Mouse (Mus musculus): ENCODE data around the gene Srebf1. TPM values are rescaled to one million over a fixed set of nuclear protein-coding genes. Genes with fewer than 3 reads are reported as not detected.

Gene Srebf1
- polyA plus RNA-seq, 1 experiment from 2014 or later = 54.1 TPM

DNA sequence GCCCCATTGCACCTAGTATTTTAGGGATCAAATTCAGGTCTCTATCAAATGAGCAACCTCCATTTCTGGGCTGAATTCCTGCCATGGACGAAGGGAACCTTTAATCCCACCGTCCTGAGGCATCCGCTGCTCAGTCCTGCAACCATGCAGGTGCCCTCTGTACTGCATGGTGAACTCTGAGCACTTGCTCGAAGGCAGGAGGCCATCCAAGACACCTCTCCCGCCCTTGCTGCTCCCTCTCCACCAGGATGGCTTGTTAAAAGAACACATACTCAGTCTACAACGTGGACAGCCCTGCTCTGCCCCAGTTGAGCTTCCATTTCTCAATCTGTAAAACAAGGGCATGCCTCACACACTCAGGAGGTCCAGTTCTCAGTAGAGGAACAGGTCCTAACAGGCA lies 14.2 kb downstream of the Srebf1 start:
- Histone ChIP-seq H3K4me2 (peak overlapping the region; percentile 78), H3K27me3 (no peaks in the 10 kb centered on the region), H3K9ac (replicated peaks) (peak overlapping the region; percentile 56), H3K27ac (peak overlapping the region; percentile 88), H3K9me3 (no peaks in the 10 kb centered on the region), H3K36me3 (peaks cover 43% of the 10 kb centered on the region), H3K4me1 (replicated peaks) (peaks cover 72% of the 10 kb centered on the region), H3K4me3 (replicated peaks) (peak overlapping the region; percentile 46)
- WGBS = 65% methylated on average over 6 of the region's 6 CpGs
- ATAC-seq (ENCODE audit: insufficient number of reproducible peaks, insufficient read depth, low FRiP score, low TSS enrichment, low read depth) = no peak

- H3K27ac ChIP-seq = peak overlapping the region; percentile 23; the same call in 1 of the 2 replicates
- H3K4me1 ChIP-seq (replicated peaks) = peaks cover 52% of the 10 kb centered on the region
- H3K4me2 ChIP-seq = 0 out of 2 replicates have a peak overlapping the region, but pooled peaks have one; percentile 21
- no peaks in the 10 kb centered on the region for H3K27me3 ChIP-seq
- 65% methylated on average over 5 of the region's 5 CpGs for WGBS
- no peaks in the 10 kb centered on the region for H3K9me3 ChIP-seq
- no peak overlapping the region; the same call in 1 of the 2 replicates for H3K9ac ChIP-seq (replicated peaks)
- ATAC-seq (ENCODE audit: insufficient number of reproducible peaks, insufficient read depth, low FRiP score, low TSS enrichment, low read depth) = no peak
- peaks cover 63% of the 10 kb centered on the region for H3K36me3 ChIP-seq
- no peak overlapping the region for H3K4me3 ChIP-seq (replicated peaks)
Measured at GRCm38 (mm10) chr11:60206207-60206606, 16.2 kb downstream of the Srebf1 start.

DNA sequence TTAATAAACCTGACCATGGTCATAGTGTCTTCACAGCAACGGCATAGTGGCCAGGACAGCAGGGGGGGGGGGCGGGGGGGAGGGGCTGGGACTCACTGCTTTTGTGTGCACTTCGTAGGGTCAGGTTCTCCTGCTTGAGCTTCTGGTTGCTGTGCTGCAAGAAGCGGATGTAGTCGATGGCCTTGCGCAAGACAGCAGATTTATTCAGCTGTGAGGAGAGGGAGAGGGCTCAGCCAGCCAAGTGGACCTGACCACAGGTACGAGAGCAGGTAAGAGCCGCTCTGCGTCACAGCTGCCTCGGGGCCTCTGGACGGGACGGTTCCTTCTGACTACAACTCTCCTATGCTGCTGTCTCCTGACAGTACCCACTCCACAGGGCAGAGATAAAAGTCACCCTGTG lies 17.4 kb downstream of the Srebf1 start:
- Histone ChIP-seq H3K36me3 (peaks cover 75% of the 10 kb centered on the region), H3K4me3 (replicated peaks) (no peak overlapping the region), H3K27me3 (no peaks in the 10 kb centered on the region), H3K9me3 (no peaks in the 10 kb centered on the region), H3K4me1 (replicated peaks) (peaks cover 50% of the 10 kb centered on the region), H3K4me2 (no peak overlapping the region), H3K27ac (no peak overlapping the region), H3K9ac (replicated peaks) (no peak overlapping the region)
- 91% methylated on average over 11 of the region's 12 CpGs for WGBS
- ATAC-seq (ENCODE audit: insufficient number of reproducible peaks, insufficient read depth, low FRiP score, low TSS enrichment, low read depth) = no peak

- no peaks in the 10 kb centered on the region for H3K27me3 ChIP-seq
- no peak overlapping the region for H3K4me3 ChIP-seq (replicated peaks)
- H3K9me3 ChIP-seq = no peaks in the 10 kb centered on the region
- H3K36me3 ChIP-seq = peaks cover 94% of the 10 kb centered on the region
- peaks cover 33% of the 10 kb centered on the region for H3K4me1 ChIP-seq (replicated peaks)
- ATAC-seq (ENCODE audit: insufficient number of reproducible peaks, insufficient read depth, low FRiP score, low TSS enrichment, low read depth) = no peak
- no peak overlapping the region for H3K9ac ChIP-seq (replicated peaks)
- H3K4me2 ChIP-seq = no peak overlapping the region
- no peak overlapping the region for H3K27ac ChIP-seq
- WGBS = 94% methylated on average over 26 of the region's 26 CpGs
Measured at GRCm38 (mm10) chr11:60202710-60203638, 19.4 kb downstream of the Srebf1 start.

DNA sequence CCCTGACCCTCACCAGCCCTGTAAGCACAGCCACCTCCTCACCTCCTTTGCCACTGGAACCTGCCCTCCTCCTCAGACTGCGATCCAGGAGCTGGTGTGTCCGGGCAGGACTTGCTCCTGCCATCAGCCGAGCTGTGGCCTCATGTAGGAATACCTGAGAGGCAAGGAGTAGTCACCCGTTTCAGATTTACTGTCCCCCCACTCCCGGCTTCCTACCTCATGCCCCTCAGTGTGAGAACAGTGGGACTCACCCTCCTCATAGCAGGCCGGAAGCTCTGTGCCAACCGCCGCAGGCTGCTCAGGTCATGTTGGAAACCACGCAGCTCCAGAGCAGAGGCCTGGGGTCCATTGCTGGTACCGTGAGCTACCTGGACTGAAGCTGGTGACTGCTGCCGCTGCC lies 22.0 kb downstream of the Srebf1 start:
- ATAC-seq (ENCODE audit: insufficient number of reproducible peaks, insufficient read depth, low FRiP score, low TSS enrichment, low read depth) = no peak
- Histone ChIP-seq H3K9me3 (no peaks in the 10 kb centered on the region), H3K36me3 (peaks cover 96% of the 10 kb centered on the region), H3K9ac (replicated peaks) (peak overlapping the region; percentile 37; the same call in 1 of the 2 replicates), H3K4me2 (no peak overlapping the region), H3K4me3 (replicated peaks) (no peak overlapping the region), H3K27me3 (no peaks in the 10 kb centered on the region), H3K27ac (peak overlapping the region; percentile 70; the same call in 1 of the 2 replicates), H3K4me1 (replicated peaks) (peaks cover 12% of the 10 kb centered on the region)
- 85% methylated on average over 11 of the region's 11 CpGs for WGBS

DNA sequence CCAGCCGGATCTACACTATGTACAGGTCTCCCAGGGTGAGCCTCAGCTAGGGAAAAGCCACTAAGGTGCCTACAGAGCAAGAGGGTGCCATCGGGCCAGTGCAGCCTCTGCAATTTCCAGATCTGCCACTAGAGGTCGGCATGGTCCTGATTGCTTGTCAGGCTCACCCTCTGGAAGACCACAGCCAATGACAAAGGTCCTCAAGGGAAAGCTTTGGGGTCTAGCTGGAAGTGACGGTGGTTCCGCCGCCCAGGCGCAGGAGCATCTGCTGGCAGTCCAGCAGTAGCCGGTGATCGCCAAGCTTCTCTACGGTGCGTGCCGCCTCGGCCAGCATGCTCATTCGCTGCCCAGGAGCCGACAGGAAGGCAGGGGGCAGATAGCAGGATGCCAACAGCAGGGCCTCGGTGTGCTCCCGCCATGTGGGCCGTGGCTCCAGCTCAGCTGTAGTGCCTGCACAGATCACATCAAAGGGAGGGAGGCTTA lies 22.6 kb downstream of the Srebf1 start:
- Histone ChIP-seq H3K4me3 (replicated peaks) (no peak overlapping the region), H3K36me3 (peaks cover 96% of the 10 kb centered on the region), H3K27me3 (no peaks in the 10 kb centered on the region), H3K4me1 (replicated peaks) (peaks cover 12% of the 10 kb centered on the region), H3K27ac (peak overlapping the region; percentile 70), H3K9ac (replicated peaks) (peak overlapping the region; percentile 37; the same call in 1 of the 2 replicates), H3K4me2 (no peak overlapping the region), H3K9me3 (peaks cover 3% of the 10 kb centered on the region)
- peak; percentile 29 for ATAC-seq (ENCODE audit: insufficient number of reproducible peaks, insufficient read depth, low FRiP score, low TSS enrichment, low read depth)
- 19% methylated on average over 18 of the region's 18 CpGs for WGBS

- no peak overlapping the region for H3K4me3 ChIP-seq (replicated peaks)
- H3K36me3 ChIP-seq = peaks cover 96% of the 10 kb centered on the region
- peaks cover 12% of the 10 kb centered on the region for H3K4me1 ChIP-seq (replicated peaks)
- no peaks in the 10 kb centered on the region for H3K27me3 ChIP-seq
- H3K9ac ChIP-seq (replicated peaks) = no peak overlapping the region
- H3K9me3 ChIP-seq = peaks cover 13% of the 10 kb centered on the region
- 90% methylated on average over 12 of the region's 12 CpGs for WGBS
- 0 out of 2 replicates have a peak, but pooled peaks have one; percentile 11 for ATAC-seq (ENCODE audit: insufficient number of reproducible peaks, insufficient read depth, low FRiP score, low TSS enrichment, low read depth)
- no peak overlapping the region for H3K27ac ChIP-seq
- H3K4me2 ChIP-seq = no peak overlapping the region
Measured at GRCm38 (mm10) chr11:60198651-60199050, 23.7 kb downstream of the Srebf1 start.

DNA sequence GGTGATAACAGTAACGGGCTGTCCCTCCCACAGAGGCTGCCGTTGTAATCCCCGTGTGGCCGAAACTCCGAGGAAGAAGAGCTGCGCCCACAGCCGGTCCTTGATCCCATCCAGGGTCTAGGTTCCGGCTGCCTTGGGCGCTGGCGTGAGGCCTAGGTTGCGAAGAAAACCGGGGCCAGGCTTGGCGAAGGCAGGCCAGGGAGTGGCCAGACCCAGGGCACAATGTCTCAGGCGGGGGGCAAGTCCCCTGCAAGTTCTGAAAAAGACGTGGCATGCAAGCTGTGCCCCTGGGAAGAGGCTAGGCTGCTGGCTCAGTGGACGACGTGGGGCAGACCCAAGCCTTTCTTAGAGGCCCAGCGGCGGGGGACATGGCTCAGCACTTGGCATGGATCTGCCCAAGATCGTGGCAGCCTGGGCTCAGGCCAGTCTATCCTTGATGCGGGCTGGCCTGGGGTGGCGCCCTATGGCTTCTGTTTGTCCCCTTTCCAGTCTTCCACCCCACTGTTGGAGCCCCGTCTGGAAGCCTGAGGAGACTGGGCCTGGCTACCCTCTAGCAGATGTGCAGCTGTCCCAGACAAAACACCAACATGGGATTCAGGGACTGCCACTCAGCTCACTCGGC lies 24.3 kb downstream of the Srebf1 start:
- H3K4me3 ChIP-seq (replicated peaks) = no peak overlapping the region
- peaks cover 12% of the 10 kb centered on the region for H3K4me1 ChIP-seq (replicated peaks)
- H3K27me3 ChIP-seq = no peaks in the 10 kb centered on the region
- WGBS = 82% methylated on average over 24 of the region's 24 CpGs
- ATAC-seq (ENCODE audit: insufficient number of reproducible peaks, insufficient read depth, low FRiP score, low TSS enrichment, low read depth) = no peak
- peaks cover 13% of the 10 kb centered on the region for H3K9me3 ChIP-seq
- H3K36me3 ChIP-seq = peaks cover 96% of the 10 kb centered on the region
- peak overlapping the region; percentile 62 for H3K27ac ChIP-seq
- no peak overlapping the region for H3K9ac ChIP-seq (replicated peaks)
- no peak overlapping the region for H3K4me2 ChIP-seq

GRCm38 (mm10) chr11:60196344-60196743 lies 26.0 kb downstream of the Srebf1 start:
- WGBS = 82% methylated on average over 5 of the region's 5 CpGs
- H3K4me1 ChIP-seq (replicated peaks) = peaks cover 12% of the 10 kb centered on the region
- no peak overlapping the region for H3K4me3 ChIP-seq (replicated peaks)
- no peak overlapping the region for H3K4me2 ChIP-seq
- no peak overlapping the region for H3K9ac ChIP-seq (replicated peaks)
- no peak overlapping the region for H3K27ac ChIP-seq
- peaks cover 13% of the 10 kb centered on the region for H3K9me3 ChIP-seq
- no peaks in the 10 kb centered on the region for H3K27me3 ChIP-seq
- peaks cover 96% of the 10 kb centered on the region for H3K36me3 ChIP-seq
- ATAC-seq (ENCODE audit: insufficient number of reproducible peaks, insufficient read depth, low FRiP score, low TSS enrichment, low read depth) = no peak

DNA sequence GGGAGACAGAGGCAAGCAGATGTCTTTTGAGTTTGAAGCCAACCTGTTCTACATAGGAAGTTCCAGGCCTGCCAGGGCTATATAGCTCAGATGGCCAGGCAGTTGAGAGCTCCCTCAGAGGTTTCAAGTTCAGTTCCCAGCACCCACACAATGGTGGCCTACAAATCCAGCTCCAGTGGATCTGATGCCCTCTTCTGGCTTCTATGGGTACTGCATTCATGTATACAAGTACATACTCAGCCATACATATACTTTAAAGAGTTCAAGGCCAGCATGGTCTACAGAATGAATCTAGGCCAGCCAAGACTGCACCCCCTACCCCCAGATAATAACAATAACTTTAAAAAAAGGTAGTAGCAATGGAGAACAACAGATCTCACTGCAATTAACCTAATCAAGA lies 27.3 kb downstream of the Srebf1 start:
- Histone ChIP-seq H3K4me3 (replicated peaks) (no peak overlapping the region), H3K9me3 (peaks cover 13% of the 10 kb centered on the region), H3K27me3 (no peaks in the 10 kb centered on the region), H3K9ac (replicated peaks) (no peak overlapping the region), H3K4me2 (no peak overlapping the region), H3K27ac (no peak overlapping the region), H3K4me1 (replicated peaks) (peaks cover 4% of the 10 kb centered on the region), H3K36me3 (peaks cover 96% of the 10 kb centered on the region)
- no peak for ATAC-seq (ENCODE audit: insufficient number of reproducible peaks, insufficient read depth, low FRiP score, low TSS enrichment, low read depth)

DNA sequence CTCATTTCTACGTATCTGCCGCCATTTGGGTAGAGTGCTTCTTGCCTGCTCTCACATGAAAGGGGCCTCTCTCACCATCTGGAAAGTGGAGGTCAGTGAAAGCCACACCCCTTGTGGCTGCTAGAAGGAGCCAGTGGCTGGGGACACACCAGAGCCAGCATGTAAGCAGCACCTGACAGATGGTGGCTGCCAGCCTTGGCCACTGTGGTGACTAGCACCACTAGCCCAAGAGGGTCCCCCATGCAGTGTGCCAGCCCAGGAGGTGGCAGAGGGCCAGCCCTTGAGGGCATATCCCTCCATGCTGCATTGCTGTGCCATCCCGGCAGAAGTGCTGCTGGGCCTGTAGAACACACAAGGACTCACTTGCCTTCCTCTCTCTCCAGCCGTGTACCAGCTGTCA lies 28.8 kb downstream of the Srebf1 start:
- H3K27ac ChIP-seq = no peak overlapping the region
- 65% methylated on average over 4 of the region's 4 CpGs for WGBS
- H3K4me1 ChIP-seq (replicated peaks) = no peaks in the 10 kb centered on the region
- H3K9ac ChIP-seq (replicated peaks) = no peak overlapping the region
- no peak overlapping the region for H3K4me3 ChIP-seq (replicated peaks)
- no peak overlapping the region for H3K4me2 ChIP-seq
- no peak for ATAC-seq (ENCODE audit: insufficient number of reproducible peaks, insufficient read depth, low FRiP score, low TSS enrichment, low read depth)
- no peaks in the 10 kb centered on the region for H3K27me3 ChIP-seq
- H3K36me3 ChIP-seq = peaks cover 98% of the 10 kb centered on the region
- peaks cover 13% of the 10 kb centered on the region for H3K9me3 ChIP-seq

All from limb, embryonic 12.5 days (tissue).